ENCODE assay signal across 26 mouse cellular contexts in the genomic region with DNA sequence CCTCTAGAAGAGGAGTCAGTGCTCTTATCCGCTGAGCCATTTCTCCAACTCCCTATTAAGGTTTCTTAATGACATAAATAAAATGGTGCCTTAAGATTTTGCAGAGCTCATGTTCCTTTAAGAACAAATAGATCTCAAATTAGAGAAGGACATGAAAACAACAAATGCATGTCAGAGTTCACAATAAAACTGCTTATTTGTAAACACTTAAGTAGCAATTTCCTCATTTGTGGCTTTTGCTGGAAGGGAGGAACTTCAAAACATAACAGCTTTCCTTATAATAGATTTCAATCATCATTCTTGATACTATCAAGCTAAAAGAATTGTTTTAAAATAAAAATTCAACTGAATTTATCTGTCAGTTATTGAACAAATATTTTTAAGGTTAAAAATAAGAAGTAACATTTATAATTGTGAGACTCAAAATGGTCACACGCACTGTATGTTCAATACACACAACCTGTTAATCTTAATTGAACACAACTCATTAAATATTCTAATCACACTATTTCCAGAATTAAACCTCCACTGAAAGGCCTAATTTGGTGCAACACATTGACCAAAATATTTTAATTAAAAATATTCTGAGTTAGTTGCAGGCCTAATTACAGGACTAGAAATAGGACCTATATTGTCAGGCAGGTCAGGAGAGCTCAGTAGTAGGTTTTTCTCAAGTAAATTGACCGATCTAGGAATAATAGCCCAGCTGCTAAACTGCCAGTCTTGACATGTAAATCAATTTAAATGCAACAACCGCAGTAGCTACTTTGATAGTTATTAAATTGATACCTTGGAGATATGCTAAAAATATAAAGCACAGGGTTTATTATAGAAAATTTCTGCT.
DNase-seq lines count a peak whose midpoint lies in the region; ATAC-seq and TF ChIP-seq lines count a peak whose summit lies in the region.
"Had no signal": no experiment of that assay in that cellular context is flagged by ENCODE, and none has a peak within 500 bp of the region (broad histone marks: within the 10 kb centered on the region; RNA-seq: fewer than 3 reads in every experiment).

No protein-coding gene starts in this region.

- H3K27ac ChIP-seq in forebrain, embryonic 12.5 days = no peak overlapping the region
- no peak overlapping the region for H3K27ac ChIP-seq in forebrain, postnatal 0 days (ENCODE audit: low read depth, low read length)
- no peak overlapping the region for H3K27ac ChIP-seq in forebrain, embryonic 14.5 days (ENCODE audit: low read depth, low read length)
- H3K27ac ChIP-seq: heart, adult 2 months; heart, embryonic 10.5 days; heart, embryonic 13.5 days; hindbrain, embryonic 14.5 days; hindbrain, postnatal 0 days had no signal

- no peak for TF ChIP-seq CTCF in forebrain, postnatal 0 days (IDR thresholded peaks at IDR 0.05; ENCODE audit: low read depth)

- H3K36me3 ChIP-seq in forebrain, embryonic 12.5 days (replicated peaks) = no peaks in the 10 kb centered on the region
- H3K36me3 ChIP-seq in forebrain, postnatal 0 days (ENCODE audit: insufficient read depth) = no peaks in the 10 kb centered on the region
- H3K36me3 ChIP-seq in forebrain, embryonic 14.5 days (ENCODE audit: control insufficient read depth, insufficient read depth, low read length) = no peaks in the 10 kb centered on the region
- H3K36me3 ChIP-seq: heart, embryonic 10.5 days; heart, embryonic 13.5 days had no signal

- H3K4me2 ChIP-seq in forebrain, embryonic 12.5 days = no peak overlapping the region
- H3K4me2 ChIP-seq in forebrain, postnatal 0 days (ENCODE audit: low read depth) = no peak overlapping the region
- no peak overlapping the region for H3K4me2 ChIP-seq in forebrain, embryonic 14.5 days (ENCODE audit: low read length)
- H3K4me2 ChIP-seq: heart, embryonic 13.5 days; hindbrain, embryonic 14.5 days had no signal

- 26% methylated on average over 4 of the region's 4 CpGs for WGBS in forebrain, embryonic 12.5 days
- 31% methylated on average over 4 of the region's 4 CpGs for WGBS in forebrain, postnatal 0 days
- 16% methylated on average over 4 of the region's 4 CpGs for WGBS in forebrain, embryonic 14.5 days

- H3K27me3 ChIP-seq in forebrain, embryonic 12.5 days = no peaks in the 10 kb centered on the region
- H3K27me3 ChIP-seq in forebrain, postnatal 0 days (ENCODE audit: insufficient read depth, low read length) = no peaks in the 10 kb centered on the region
- H3K27me3 ChIP-seq in forebrain, embryonic 14.5 days (replicated peaks; ENCODE audit: control insufficient read depth, insufficient read depth, low read length) = no peaks in the 10 kb centered on the region
- H3K27me3 ChIP-seq: CH12.LX; heart, embryonic 13.5 days had no signal

- peak; percentile 91 for ATAC-seq in forebrain, embryonic 12.5 days (ENCODE audit: low FRiP score)
- no peak for ATAC-seq in forebrain, postnatal 0 days
- ATAC-seq in forebrain, embryonic 14.5 days = peak; percentile 87
- ATAC-seq: hindbrain, postnatal 0 days; inflammation-experienced regulatory T-cells, adult 6 months; intestine, embryonic 16.5 days had no signal

- DNase-seq in forebrain, postnatal 0 days = no peak
- DNase-seq in retina, postnatal 1 day = peak; percentile 2
- no peak for DNase-seq in retina, embryonic 14.5 days (ENCODE audit: low spot score)
- peak; percentile 84 for DNase-seq in forebrain, embryonic 14.5 days (ENCODE audit: low spot score)
- DNase-seq in thymus, postnatal 0 days (ENCODE audit: low spot score) = no peak
- no peak for DNase-seq in lung, postnatal 25 days (ENCODE audit: low spot score)
- DNase-seq: adrenal gland, adult 2 months; adrenal gland, postnatal 14 days; B cell, adult 2 months; cerebellum, adult 11-12 months; cerebellum, adult 8-10 months; cerebellum, postnatal 14 days; gastrocnemius, postnatal 10 days; gastrocnemius, postnatal 36 days; heart, adult 2 months; heart, postnatal 14 days; heart, postnatal 4 days had no signal

- peaks cover 3% of the 10 kb centered on the region; the same call in 1 of the 2 replicates for H3K4me1 ChIP-seq in forebrain, embryonic 12.5 days
- no peaks in the 10 kb centered on the region for H3K4me1 ChIP-seq in forebrain, postnatal 0 days (ENCODE audit: insufficient read depth)
- no peaks in the 10 kb centered on the region; the same call in 1 of the 2 replicates for H3K4me1 ChIP-seq in forebrain, embryonic 14.5 days (ENCODE audit: control insufficient read depth, insufficient read depth, low read length)

- H3K4me3 ChIP-seq in forebrain, embryonic 12.5 days (replicated peaks) = no peak overlapping the region
- no peak overlapping the region for H3K4me3 ChIP-seq in forebrain, postnatal 0 days (ENCODE audit: low read depth, low read length)
- no peak overlapping the region for H3K4me3 ChIP-seq in forebrain, embryonic 14.5 days (ENCODE audit: low read depth, low read length)
- H3K4me3 ChIP-seq: heart, adult 2 months; heart, embryonic 10.5 days; heart, embryonic 13.5 days had no signal

- H3K9me3 ChIP-seq in forebrain, embryonic 12.5 days = no peaks in the 10 kb centered on the region
- no peaks in the 10 kb centered on the region for H3K9me3 ChIP-seq in forebrain, postnatal 0 days (ENCODE audit: low read length)
- H3K9me3 ChIP-seq in forebrain, embryonic 14.5 days (replicated peaks; ENCODE audit: control insufficient read depth, low read length) = no peaks in the 10 kb centered on the region
- H3K9me3 ChIP-seq: G1E; heart, embryonic 10.5 days; heart, embryonic 13.5 days had no signal

- no peak overlapping the region for H3K9ac ChIP-seq in forebrain, embryonic 12.5 days
- no peak overlapping the region for H3K9ac ChIP-seq in forebrain, postnatal 0 days
- no peak overlapping the region for H3K9ac ChIP-seq in forebrain, embryonic 14.5 days (ENCODE audit: low read length)
- H3K9ac ChIP-seq: heart, embryonic 13.5 days; hindbrain, embryonic 14.5 days had no signal

Comparison
In these comparisons a context has a peak if more than half of its experiments do, and no peak if none do; other contexts are left out.
1. DNase-seq: peak in retina, postnatal 1 day (single experiment) and forebrain, embryonic 14.5 days (single experiment); none in forebrain, postnatal 0 days (single experiment), retina, embryonic 14.5 days (single experiment), thymus, postnatal 0 days (single experiment) and lung, postnatal 25 days (single experiment).